Mouse (Mus musculus) ES-E14 (cell line): ENCODE data around the gene Pnp. TPM values are rescaled to one million over a fixed set of nuclear protein-coding genes. Genes with fewer than 3 reads are reported as not detected.
"Not testable (repeated sequence)": the region's sequence is repeated elsewhere in the genome, so short reads cannot be mapped to it uniquely, and the experiment has no call there.

Experiments used
- DNase-seq: peaks from one replicate; pipeline ENCODE4 v3.0.0-alpha.2; 2013; ENCODE audit warnings: low read depth, low spot score
- H3K27ac ChIP-seq: 2 replicates; pipeline ENCODE4 v1.5.1; 2012; ENCODE audit warnings: low read depth, mild to moderate bottlenecking, low read length, moderate library complexity, mixed read lengths; ENCODE audit not compliant: poor library complexity, insufficient read depth, severe bottlenecking
- H3K36me3 ChIP-seq: 2 replicates; pipeline ENCODE4 v1.6.1; 2012; ENCODE audit warnings: mild to moderate bottlenecking, low read length, moderate library complexity, mixed read lengths; ENCODE audit not compliant: control insufficient read depth, poor library complexity, insufficient read depth, severe bottlenecking
- H3K4me1 ChIP-seq, 2 experiments: fragments of 150-350 bp in 1 of 2; sonication (generic) in 1 of 2; 2 replicates each; pipeline ENCODE4 v1.6.1; 2012; ENCODE audit warnings: low read length in 2 of 2, mild to moderate bottlenecking in 1 of 2, mixed read lengths in 1 of 2; ENCODE audit not compliant: control insufficient read depth in 2 of 2, insufficient read depth in 2 of 2, poor library complexity in 1 of 2
- H3K4me3 ChIP-seq, 2 experiments: fragments of 150-350 bp in 1 of 2; sonication (generic) in 1 of 2; 2 replicates each; pipeline ENCODE4 v1.5.1; 2012; ENCODE audit warnings: low read length in 2 of 2, low read depth in 1 of 2, mild to moderate bottlenecking in 1 of 2, mixed read lengths in 1 of 2; ENCODE audit not compliant: insufficient read depth in 1 of 2, poor library complexity in 1 of 2, severe bottlenecking in 1 of 2
- H3K9ac ChIP-seq: 2 replicates; pipeline ENCODE4 v1.6.1; 2012; ENCODE audit warnings: low read depth, mild to moderate bottlenecking, low read length, mixed read lengths; ENCODE audit not compliant: poor library complexity, insufficient read depth, severe bottlenecking
- H3K9me3 ChIP-seq: fragments of 150-350 bp; sonication (generic); 2 replicates; pipeline ENCODE4 v1.6.1; 2012; ENCODE audit warnings: low read depth, mild to moderate bottlenecking, low read length; ENCODE audit not compliant: control insufficient read depth, insufficient read depth
- CHD2 ChIP-seq: IDR thresholded peaks from 2 replicates; pipeline ENCODE4 v1.6.1; 2014; ENCODE audit warnings: mild to moderate bottlenecking, low read depth, low read length, inconsistent platforms
- HCFC1 ChIP-seq: IDR thresholded peaks from 2 replicates; pipeline ENCODE4 v1.6.1; 2012; ENCODE audit warnings: low read length, inconsistent platforms, borderline replicate concordance; ENCODE audit not compliant: insufficient read depth
- MAFK ChIP-seq: IDR thresholded peaks from 2 replicates; pipeline ENCODE4 v1.6.1; 2014; ENCODE audit warnings: mild to moderate bottlenecking, low read depth, low read length, inconsistent platforms; ENCODE audit not compliant: insufficient read depth
- ZC3H11A ChIP-seq: IDR thresholded peaks from 2 replicates; pipeline ENCODE4 v1.6.1; 2012; ENCODE audit warnings: low read depth, mild to moderate bottlenecking, inconsistent platforms, low read length, borderline replicate concordance
- ZNF384 ChIP-seq: IDR thresholded peaks from 2 replicates; pipeline ENCODE4 v1.6.1; 2012; ENCODE audit warnings: low read depth, low read length, inconsistent platforms
- in situ Hi-C, 2 experiments: fragments of 600-800 bp; cut with MboI; formaldehyde crosslinking; loops; one replicate each; pipeline ENCODE4 v1.15.1; 2025; ENCODE audit warnings: low sequenced_read_pairs in 2 of 2, inconsistent platforms in 1 of 2; ENCODE audit not compliant: unreplicated experiment in 2 of 2
- total RNA-seq: library from RNA; depleted of rRNA; stranded (reverse); fragments of 300-350 nt; gene quantifications from 2 replicates; pipeline ENCODE4 v1.2.3, GENCODE M21; 2012; rRNA removed

Pnp gene
- total RNA-seq, 1 experiment, result 74.8 TPM

DNA sequence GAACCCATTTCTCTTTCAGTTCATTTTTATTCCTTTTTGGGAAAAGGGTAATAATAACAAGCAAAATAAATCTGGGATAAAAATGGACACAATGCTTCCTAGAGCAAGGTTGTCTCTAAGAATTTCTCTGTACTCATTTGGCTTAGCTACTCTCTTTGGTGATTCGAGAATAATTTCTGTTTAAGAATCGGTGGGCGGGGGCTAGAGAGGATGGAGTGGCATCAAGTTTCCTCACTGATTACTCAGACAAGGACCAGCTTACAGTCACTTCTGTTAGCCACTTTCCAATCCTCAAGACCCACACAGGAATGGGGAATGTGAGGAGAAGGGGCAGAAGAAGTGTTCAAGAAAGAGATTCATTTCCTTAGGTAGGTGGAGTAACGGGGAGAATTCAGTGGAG is 77.9 kb downstream of the Pnp start:
- H3K9ac ChIP-seq, result no peak overlapping the region
- H3K9me3 ChIP-seq, result no peaks in the 10 kb centered on the region
- no peaks in the 10 kb centered on the region for H3K4me1 ChIP-seq
- H3K27ac ChIP-seq, result no peak overlapping the region
- in situ Hi-C loops, result no loop called here
- H3K4me3 ChIP-seq, result no peak overlapping the region
- H3K36me3 ChIP-seq, result no peaks in the 10 kb centered on the region
- TF ChIP-seq HCFC1 (no peak), CHD2 (no peak), ZC3H11A (no peak), ZNF384 (no peak)
- DNase-seq, result no peak

DNA sequence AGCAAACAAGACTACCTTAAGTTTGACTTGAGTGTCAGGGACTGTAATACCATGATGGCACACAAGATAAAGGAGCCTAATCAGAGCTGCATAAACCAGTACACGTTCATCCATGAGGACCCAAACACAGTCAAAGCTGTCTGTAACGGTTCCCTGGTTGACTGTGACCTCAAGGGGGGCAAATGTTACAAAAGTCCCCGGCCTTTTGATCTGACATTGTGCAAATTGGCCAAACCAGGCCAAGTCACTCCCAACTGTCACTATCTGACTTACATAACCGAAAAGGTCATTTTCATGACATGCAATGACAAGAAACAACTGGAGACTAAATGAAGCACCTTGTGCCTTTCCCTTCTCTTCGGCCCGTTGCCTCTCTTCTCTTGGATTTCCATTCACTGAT is 78.7 kb downstream of the Pnp start:
- Histone ChIP-seq H3K4me1 (no peaks in the 10 kb centered on the region), H3K9me3 (no peaks in the 10 kb centered on the region), H3K4me3 (no peak overlapping the region), H3K36me3 (no peaks in the 10 kb centered on the region), H3K9ac (no peak overlapping the region), H3K27ac (no peak overlapping the region)
- TF ChIP-seq CHD2 (no peak), ZNF384 (no peak), MAFK (no peak), ZC3H11A (no peak), HCFC1 (no peak)
- DNase-seq, result no peak
- in situ Hi-C loops, result no loop called here

- H3K36me3 ChIP-seq, H3K9me3 ChIP-seq, DNase-seq, H3K4me3 ChIP-seq, H3K9ac ChIP-seq, H3K4me1 ChIP-seq, in situ Hi-C loops, H3K27ac ChIP-seq: not testable (repeated sequence)
These were observed 83.8 kb downstream of the Pnp start for GRCm38 (mm10) chr14:51014724-51015123.

Other genes with a start within 250 kb of the Pnp start
- not detected in 2 replicates for gene Olfr747, start 237.9 kb upstream of the Pnp start, total RNA-seq
- gene Olfr748, start 223.7 kb upstream of the Pnp start, total RNA-seq, result not detected in 2 replicates
- not detected in 2 replicates for gene Olfr749, start 186.0 kb upstream of the Pnp start, total RNA-seq
- 28.4 and 65.9 TPM in 2 replicates for gene Ttc5, start 145.6 kb upstream of the Pnp start, total RNA-seq
- 24.1 and 29.4 TPM in 2 replicates for gene Ccnb1ip1, start 123.3 kb upstream of the Pnp start, total RNA-seq
- gene Parp2, start 123.2 kb upstream of the Pnp start, total RNA-seq, result 44.7 and 115 TPM in 2 replicates
- 11.5 and 19.5 TPM in 2 replicates for gene Tep1, start 60.5 kb upstream of the Pnp start, total RNA-seq
- 0.09 and 0.32 TPM in 2 replicates for gene Klhl33, start 33.6 kb upstream of the Pnp start, total RNA-seq
- gene Osgep, start 6.2 kb upstream of the Pnp start, total RNA-seq, result 19.1 and 34.9 TPM in 2 replicates
- gene Apex1, start 6.1 kb upstream of the Pnp start, total RNA-seq, result 127 and 205 TPM in 2 replicates
- 19.4 and 42.3 TPM in 2 replicates for gene Pip4p1, start 226 bp upstream of the Pnp start, total RNA-seq
- gene Gm49342, start 13.4 kb downstream of the Pnp start, total RNA-seq, result 25.4 and 26.2 TPM in 2 replicates
- gene Pnp2, start 24.9 kb downstream of the Pnp start, total RNA-seq, result 1.1 and 2.2 TPM in 2 replicates
- not detected in 2 replicates for gene Rnase10, start 76.7 kb downstream of the Pnp start, total RNA-seq
- not detected in 2 replicates for gene Rnase9, start 110.8 kb downstream of the Pnp start, total RNA-seq
- not detected in 2 replicates for gene Rnase11, start 119.1 kb downstream of the Pnp start, total RNA-seq
- 0.36 and 1.1 TPM in 2 replicates for gene Rnase12, start 126.6 kb downstream of the Pnp start, total RNA-seq
- not detected in 2 replicates for gene Olfr750, start 143.4 kb downstream of the Pnp start, total RNA-seq
- 2.5 and 10.3 TPM in 2 replicates for gene Rnase4, start 160.0 kb downstream of the Pnp start, total RNA-seq
- gene Ang, start 160.1 kb downstream of the Pnp start, total RNA-seq, result 1.2 and 1.4 TPM in 2 replicates
- gene Eddm3b, start 183.3 kb downstream of the Pnp start, total RNA-seq, result not detected in 2 replicates
- gene Rnase6, start 192.8 kb downstream of the Pnp start, total RNA-seq, result not detected in 2 replicates
- gene Rnase1, start 215.7 kb downstream of the Pnp start, total RNA-seq, result not detected in 2 replicates
- not detected in 2 replicates for gene Rnase2b, start 231.2 kb downstream of the Pnp start, total RNA-seq